Mouse (Mus musculus): ENCODE measurements around the gene Abr.

DNA sequence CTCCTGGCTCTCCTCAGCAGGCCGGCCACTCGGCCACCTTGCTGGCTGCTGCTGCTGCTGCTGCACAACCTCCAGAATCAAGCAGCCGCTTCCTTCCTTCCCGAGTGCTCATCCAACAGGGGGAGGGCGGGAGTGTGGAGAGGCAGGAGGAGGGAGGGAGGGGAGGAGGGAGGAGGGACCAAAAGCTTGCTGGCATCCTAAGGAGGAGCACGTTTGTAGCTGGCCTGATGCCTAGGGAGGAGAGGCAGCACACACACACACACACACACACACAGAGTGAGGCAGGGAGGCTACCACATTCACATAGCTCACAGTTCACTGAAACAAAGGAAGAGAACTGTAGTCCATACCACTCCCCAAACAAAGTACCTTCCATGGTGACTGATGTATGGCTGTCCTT lies 153.8 kb downstream of the Abr start:
- TF ChIP-seq POLR2A (IDR thresholded peaks at IDR 0.05; ENCODE audit: insufficient read depth, low read length) (no peak), CTCF (IDR thresholded peaks at IDR 0.05; ENCODE audit: low read depth, low read length) (no peak)
